Mouse (Mus musculus): ENCODE measurements around the gene Sdk2.

DNA sequence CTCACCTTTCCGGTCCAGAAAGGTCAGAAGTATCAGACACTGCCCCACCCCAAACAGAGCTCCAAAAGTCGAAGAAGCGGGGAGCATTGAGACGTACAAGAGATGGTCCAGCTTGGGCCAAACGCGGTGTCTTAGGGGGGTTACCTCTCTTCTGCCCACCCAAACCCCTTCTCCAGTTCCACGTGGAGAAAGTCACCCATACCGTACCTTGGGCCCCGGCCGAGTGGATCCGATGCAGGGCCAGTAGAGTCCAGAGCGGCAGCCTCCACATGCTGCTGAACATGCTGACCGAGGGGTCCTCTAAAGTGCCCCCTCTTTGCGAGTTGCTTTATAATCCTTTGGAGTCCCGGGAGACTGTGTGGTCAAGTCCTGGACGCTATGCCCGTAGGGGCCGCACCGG, 1.2 kb downstream of the Sdk2 start:
- TF ChIP-seq CTCF (IDR thresholded peaks at IDR 0.05; ENCODE audit: borderline replicate concordance, extremely low read depth, insufficient read depth, insufficient read length) (no peak), POLR2A (IDR thresholded peaks at IDR 0.05; ENCODE audit: borderline replicate concordance, extremely low read depth, insufficient read depth, insufficient read length, poor library complexity, severe bottlenecking) (no peak)
